Mouse (Mus musculus) cerebellum, adult 2 months (tissue): Measurements from ENCODE around the gene Dlx3.

Experiments used
- CTCF ChIP-seq: fragments of 200-500 bp; IDR thresholded peaks from 2 replicates; pipeline ENCODE4 v1.5.1; 2011; ENCODE audit warnings: low read depth, mild to moderate bottlenecking, control low read depth, low read length, moderate library complexity, borderline replicate concordance; ENCODE audit not compliant: insufficient read depth
- POLR2A ChIP-seq: fragments of 200-500 bp; IDR thresholded peaks from 2 replicates; pipeline ENCODE4 v1.6.1; 2011; ENCODE audit warnings: low read length, control low read depth, borderline replicate concordance; ENCODE audit not compliant: insufficient read depth

GRCm38 (mm10) chr11:95133321-95133720, 13.4 kb downstream of the Dlx3 start:
- no peak for TF ChIP-seq POLR2A
- no peak for TF ChIP-seq CTCF
